Mouse (Mus musculus) midbrain, embryonic 16.5 days (tissue): Measurements from ENCODE around the gene F8a. TPM values are rescaled to one million over a fixed set of nuclear protein-coding genes. Genes with fewer than 3 reads are reported as not detected.
"Not testable (repeated sequence)": the region's sequence is repeated elsewhere in the genome, so short reads cannot be mapped to it uniquely, and the experiment has no call there.

Experiments used
- ATAC-seq: fragments of 200-750 bp; cut with Nextera tagmentation; 2 replicates; pipeline ENCODE4 v1.8.0; 2017; ENCODE audit warnings: moderate TSS enrichment
- H3K27ac ChIP-seq: fragments of 300-500 bp; sonication (generic); 2 replicates; pipeline ENCODE4 v1.5.1; 2014; ENCODE audit warnings: mild to moderate bottlenecking, low read length, mixed read lengths
- H3K27me3 ChIP-seq: fragments of 300-500 bp; sonication (generic); 2 replicates; pipeline ENCODE4 v1.6.1; 2014; ENCODE audit warnings: low read depth, low read length, mixed read lengths; ENCODE audit not compliant: control insufficient read depth, insufficient read depth
- H3K36me3 ChIP-seq: fragments of 300-500 bp; sonication (generic); 2 replicates; pipeline ENCODE4 v1.6.1; 2014; ENCODE audit warnings: mild to moderate bottlenecking, low read length, moderate library complexity, mixed read lengths; ENCODE audit not compliant: control insufficient read depth, insufficient read depth
- H3K4me1 ChIP-seq: fragments of 300-500 bp; sonication (generic); 2 replicates; pipeline ENCODE4 v1.6.1; 2014; ENCODE audit warnings: mild to moderate bottlenecking, low read length, mixed read lengths; ENCODE audit not compliant: control insufficient read depth, insufficient read depth
- H3K4me2 ChIP-seq: fragments of 300-500 bp; sonication (generic); 2 replicates; pipeline ENCODE4 v1.6.1; 2014; ENCODE audit warnings: mild to moderate bottlenecking, low read length, mixed read lengths
- H3K4me3 ChIP-seq: fragments of 300-500 bp; sonication (generic); 2 replicates; pipeline ENCODE4 v1.5.1; 2014; ENCODE audit warnings: low read depth, mild to moderate bottlenecking, low read length, moderate library complexity, mixed read lengths
- H3K9ac ChIP-seq: fragments of 300-500 bp; sonication (generic); 2 replicates; pipeline ENCODE4 v1.6.1; 2014; ENCODE audit warnings: low read depth, low read length, mixed read lengths
- H3K9me3 ChIP-seq: fragments of 300-500 bp; sonication (generic); replicated peaks from 2 replicates; pipeline ENCODE4 v1.6.1; 2014; ENCODE audit warnings: mild to moderate bottlenecking, low read length, mixed read lengths; ENCODE audit not compliant: control insufficient read depth, poor library complexity, severe bottlenecking
- WGBS: fragments of 180-500 bp; shearing (Covaris S2); extraction: QIAGEN DNeasy Blood & Tissue Kit; methylation state at CpG from one replicate; pipeline ENCODE4 v1.1.7; 2014; 5-methylcytosine and 5-hydroxymethylcytosine counted together
- polyA plus RNA-seq: library from polyadenylated mRNA; unstranded; fragments of >200 nt; fragmentation: Nextera tagmentation; extraction: Ambion mirVana; gene quantifications from 2 replicates; pipeline ENCODE4 v1.2.1, GENCODE M21; 2015

F8a gene
- polyA plus RNA-seq, 1 experiment from 2014 or later: 35.1 TPM

DNA sequence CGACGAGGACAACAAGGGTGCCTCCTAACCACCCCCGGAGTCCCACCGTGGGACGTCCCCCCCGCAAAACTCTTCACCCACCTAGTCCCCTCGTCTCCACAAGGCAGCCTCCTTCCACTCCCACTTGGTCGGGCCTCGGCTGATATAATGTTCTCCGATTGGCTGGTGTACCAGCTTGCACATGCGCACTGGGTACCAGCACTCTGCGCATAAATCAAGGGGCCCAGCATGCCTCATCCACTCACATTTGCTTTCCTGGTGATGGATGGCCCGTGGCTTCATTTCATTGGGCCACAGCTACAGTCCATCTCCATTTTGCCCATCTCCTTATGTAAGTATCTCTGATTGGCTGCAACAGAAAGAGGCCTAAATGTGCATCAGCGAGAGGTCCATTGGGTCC lies 37.2 kb downstream of the F8a start, which contains the start of gene Xlr3c:
TSS of gene Xlr3c (minus strand) at position 121 of the 400 bp plus-strand sequence.
- H3K4me1 ChIP-seq, H3K9me3 ChIP-seq, H3K9ac ChIP-seq, H3K4me2 ChIP-seq, ATAC-seq, H3K4me3 ChIP-seq, H3K36me3 ChIP-seq, H3K27ac ChIP-seq, H3K27me3 ChIP-seq: not testable (repeated sequence)
- WGBS: 92% methylated on average over 14 of the region's 14 CpGs

Other genes with a start within 250 kb of the F8a start
- 0.97 and 1.3 TPM in 2 replicates for gene Zfp185, start 241.0 kb upstream of the F8a start, polyA plus RNA-seq
- gene Pnma5, start 191.2 kb upstream of the F8a start, polyA plus RNA-seq: 0.10 and 0.11 TPM in 2 replicates
- gene Pnma3, start 163.5 kb upstream of the F8a start, polyA plus RNA-seq: 5.5 and 5.6 TPM in 2 replicates
- gene Xlr4a, start 145.8 kb upstream of the F8a start, polyA plus RNA-seq: 0.46 and 0.58 TPM in 2 replicates
- 5.3 and 6.5 TPM in 2 replicates for gene Xlr3a, start 131.2 kb upstream of the F8a start, polyA plus RNA-seq
- 2.5 TPM in 2 replicates for gene Gm14685, start 111.2 kb upstream of the F8a start, polyA plus RNA-seq
- not detected in 2 replicates for gene Xlr5b, start 79.5 kb upstream of the F8a start, polyA plus RNA-seq
- gene DXBay18, start 78.8 kb upstream of the F8a start, polyA plus RNA-seq: 1.6 and 2.1 TPM in 2 replicates
- not detected in 2 replicates for gene Spin2d, start 51.3 kb upstream of the F8a start, polyA plus RNA-seq
- 13.1 and 13.7 TPM in 2 replicates for gene Xlr3b, start 36.1 kb upstream of the F8a start, polyA plus RNA-seq
- gene Xlr4b, start 14.0 kb upstream of the F8a start, polyA plus RNA-seq: 0.48 and 0.80 TPM in 2 replicates
- 0.32 TPM in 1 of 2 replicates, not detected in the other for gene Xlr4c, start 14.8 kb downstream of the F8a start, polyA plus RNA-seq
- not detected in 2 replicates for gene Xlr3c, start 37.1 kb downstream of the F8a start, polyA plus RNA-seq
- gene Xlr5a, start 64.7 kb downstream of the F8a start, polyA plus RNA-seq: not detected in 2 replicates
- gene Xlr5c, start 64.7 kb downstream of the F8a start, polyA plus RNA-seq: not detected in 2 replicates
- gene Gm45015, start 108.5 kb downstream of the F8a start, polyA plus RNA-seq: not detected in 2 replicates
- 10.8 and 11.0 TPM in 2 replicates for gene Zfp275, start 114.3 kb downstream of the F8a start, polyA plus RNA-seq
- 0.08 and 0.11 TPM in 2 replicates for gene Gm18336, start 170.4 kb downstream of the F8a start, polyA plus RNA-seq
- 2.2 and 2.5 TPM in 2 replicates for gene Zfp92, start 182.8 kb downstream of the F8a start, polyA plus RNA-seq
- gene Trex2, start 207.1 kb downstream of the F8a start, polyA plus RNA-seq: not detected in 2 replicates
- 68.9 and 70.9 TPM in 2 replicates for gene Haus7, start 230.8 kb downstream of the F8a start, polyA plus RNA-seq